ENCODE assay signal across 11 mouse cellular contexts in genomic region chr5:130272344-130272743, GRCm38 (mm10). TPM values are rescaled to one million over a fixed set of nuclear protein-coding genes. Genes with fewer than 3 reads are reported as not detected.
DNase-seq lines count a peak whose midpoint lies in the region; ATAC-seq and TF ChIP-seq lines count a peak whose summit lies in the region.
"Had no signal": no experiment of that assay in that cellular context is flagged by ENCODE, and none has a peak within 500 bp of the region (broad histone marks: within the 10 kb centered on the region; RNA-seq: fewer than 3 reads in every experiment).

No protein-coding gene starts in this region.

- ATAC-seq in cerebellum, adult (ENCODE audit: insufficient number of reproducible peaks, low FRiP score, low TSS enrichment): no peak
- no peak for ATAC-seq in liver, embryonic 11.5 days (replicated peaks; ENCODE audit: low FRiP score)

- in situ Hi-C loops in CH12.LX (cut with MboI; ENCODE audit: low pct_ligation_motif_present, low pct_unique_long_range_greater_than_20kb, low sequenced_read_pairs): no loop called here

- no peaks in the 10 kb centered on the region for H3K9me3 ChIP-seq in liver, embryonic 11.5 days (ENCODE audit: control insufficient read depth, low read length)
- no peaks in the 10 kb centered on the region for H3K9me3 ChIP-seq in CH12.LX (replicated peaks; ENCODE audit: low read length)
- H3K9me3 ChIP-seq: embryonic facial prominence, embryonic 15.5 days; limb, embryonic 13.5 days had no signal

- no peak for DNase-seq in cerebellum, adult 2 months
- DNase-seq in liver, adult 2 months (ENCODE audit: extremely low read depth, low read depth, low spot score): no peak
- DNase-seq in liver, embryonic 11.5 days (ENCODE audit: low spot score): no peak
- no peak for DNase-seq in CH12.LX (ENCODE audit: extremely low read depth)
- no peak for DNase-seq in urinary bladder, postnatal 25 days (ENCODE audit: low spot score)
- no peak for DNase-seq in testis, postnatal 14 days (ENCODE audit: low spot score)
- DNase-seq: layer of hippocampus, postnatal 36 days had no signal

- no peaks in the 10 kb centered on the region for H3K27me3 ChIP-seq in cerebellum, adult 2 months (ENCODE audit: control insufficient read depth, insufficient read depth, low read length)
- no peaks in the 10 kb centered on the region for H3K27me3 ChIP-seq in liver, adult 2 months (ENCODE audit: control insufficient read depth, insufficient read depth, low read length)
- H3K27me3 ChIP-seq in liver, embryonic 11.5 days (replicated peaks; ENCODE audit: control insufficient read depth, insufficient read depth, low read length): no peaks in the 10 kb centered on the region
- H3K27me3 ChIP-seq in CH12.LX (replicated peaks): no peaks in the 10 kb centered on the region
- H3K27me3 ChIP-seq: embryonic facial prominence, embryonic 15.5 days; limb, embryonic 13.5 days had no signal

- H3K4me2 ChIP-seq in liver, embryonic 11.5 days: no peak overlapping the region
- no peak overlapping the region for H3K4me2 ChIP-seq in CH12.LX (ENCODE audit: insufficient read depth, low read depth, poor library complexity, severe bottlenecking)
- H3K4me2 ChIP-seq: embryonic facial prominence, embryonic 15.5 days; limb, embryonic 13.5 days had no signal

- no peaks in the 10 kb centered on the region; the same call in 1 of the 2 replicates for H3K4me1 ChIP-seq in cerebellum, adult 2 months (ENCODE audit: control insufficient read depth, insufficient read depth, low read length)
- H3K4me1 ChIP-seq in liver, adult 2 months (ENCODE audit: control insufficient read depth, insufficient read depth, low read length): no peaks in the 10 kb centered on the region
- H3K4me1 ChIP-seq in liver, embryonic 11.5 days (replicated peaks; ENCODE audit: control insufficient read depth, insufficient read depth, low read length): no peaks in the 10 kb centered on the region
- no peaks in the 10 kb centered on the region for H3K4me1 ChIP-seq in CH12.LX (ENCODE audit: control insufficient read depth in 1 of 2, insufficient read depth in 2 of 2)
- no peaks in the 10 kb centered on the region for H3K4me1 ChIP-seq in cortical plate, adult 2 months (ENCODE audit: control insufficient read depth, insufficient read depth, low read length)
- H3K4me1 ChIP-seq: embryonic facial prominence, embryonic 15.5 days; limb, embryonic 13.5 days had no signal

- peak; percentile 5 for TF ChIP-seq RAD21 in CH12.LX (IDR thresholded peaks at IDR 0.05; ENCODE audit: low read depth, low read length)

- dilution Hi-C loops in CH12.LX (cut with MboI; ENCODE audit: extremely low pct_ligation_motif_present, extremely low pct_unique_long_range_greater_than_20kb, low sequenced_read_pairs): no loop called here

- no peak overlapping the region for H3K4me3 ChIP-seq in cerebellum, adult 2 months (replicated peaks; ENCODE audit: insufficient read depth, low read depth, low read length)
- no peak overlapping the region for H3K4me3 ChIP-seq in liver, adult 2 months (ENCODE audit: insufficient read depth, low read depth, low read length)
- no peak overlapping the region for H3K4me3 ChIP-seq in liver, embryonic 11.5 days (ENCODE audit: low read depth, low read length)
- H3K4me3 ChIP-seq in CH12.LX (replicated peaks in 1 of 3; ENCODE audit: low read depth in 2 of 3, low read length in 2 of 3, poor library complexity in 1 of 3): no peak overlapping the region
- no peak overlapping the region for H3K4me3 ChIP-seq in cortical plate, adult 2 months (ENCODE audit: insufficient read depth, low read length)
- H3K4me3 ChIP-seq: embryonic facial prominence, embryonic 15.5 days; limb, embryonic 13.5 days had no signal

- TF ChIP-seq CTCF in cerebellum, adult 2 months (IDR thresholded peaks at IDR 0.05; ENCODE audit: borderline replicate concordance, insufficient read depth, low read depth, low read length): peak; percentile 41; the same call in 1 of the 2 replicates
- TF ChIP-seq CTCF in liver, adult 2 months (IDR thresholded peaks at IDR 0.05; ENCODE audit: low read depth, low read length): peak; percentile 46; the same call in 1 of the 2 replicates
- TF ChIP-seq CTCF in CH12.LX (conservative IDR thresholded peaks at IDR 0.05 in 1 of 2, IDR thresholded peaks at IDR 0.05 in 1 of 2; ENCODE audit: low read depth in 2 of 2, low read length in 2 of 2): peak; percentile 17 to 39; a peak in 3 of 4 replicates
- TF ChIP-seq CTCF in cortical plate, adult 2 months (IDR thresholded peaks at IDR 0.05; ENCODE audit: extremely low read depth, insufficient read depth, low read length): peak; percentile 40

- H3K36me3 ChIP-seq in liver, adult 2 months (ENCODE audit: control insufficient read depth, insufficient read depth, low read length): peaks cover 12% of the 10 kb centered on the region
- H3K36me3 ChIP-seq in liver, embryonic 11.5 days (ENCODE audit: control insufficient read depth, insufficient read depth, low read length): peaks cover 34% of the 10 kb centered on the region
- H3K36me3 ChIP-seq in CH12.LX (replicated peaks in 1 of 2; ENCODE audit: control insufficient read depth in 1 of 2, insufficient read depth in 1 of 2, low read length in 1 of 2): peaks cover 68 to 92% of the 10 kb centered on the region in 2 experiments

- H3K9ac ChIP-seq in liver, adult 2 months (ENCODE audit: low read depth, low read length): no peak overlapping the region
- H3K9ac ChIP-seq in liver, embryonic 11.5 days (ENCODE audit: low read depth, low read length): no peak overlapping the region
- H3K9ac ChIP-seq in CH12.LX (ENCODE audit: insufficient read depth, low read depth): no peak overlapping the region
- H3K9ac ChIP-seq: embryonic facial prominence, embryonic 15.5 days; limb, embryonic 13.5 days had no signal

- WGBS in cerebellum, adult 2 months: 97% methylated on average over 1 of the region's 1 CpGs
- 100% methylated on average over 1 of the region's 1 CpGs for WGBS in liver, adult 2 months
- WGBS in liver, embryonic 11.5 days: 93% methylated on average over 1 of the region's 1 CpGs

- no peaks in the 10 kb centered on the region for H3K79me2 ChIP-seq in liver, adult 2 months (ENCODE audit: control insufficient read depth, insufficient read depth, low read length)
- no peaks in the 10 kb centered on the region for H3K79me2 ChIP-seq in CH12.LX (replicated peaks; ENCODE audit: control insufficient read depth, extremely low read depth, insufficient read depth, poor library complexity, severe bottlenecking)

- no peak overlapping the region for H3K27ac ChIP-seq in cerebellum, adult 2 months (ENCODE audit: insufficient read depth, low read length)
- no peak overlapping the region for H3K27ac ChIP-seq in liver, adult 2 months (replicated peaks; ENCODE audit: insufficient read depth, low read depth, low read length)
- H3K27ac ChIP-seq in liver, embryonic 11.5 days (ENCODE audit: low read depth, low read length): no peak overlapping the region
- H3K27ac ChIP-seq in CH12.LX (ENCODE audit: insufficient read depth, low read depth): no peak overlapping the region
- H3K27ac ChIP-seq in cortical plate, adult 2 months (ENCODE audit: insufficient read depth, low read length): no peak overlapping the region
- H3K27ac ChIP-seq: embryonic facial prominence, embryonic 15.5 days; limb, embryonic 13.5 days had no signal

- no peak for TF ChIP-seq EP300 in CH12.LX (IDR thresholded peaks at IDR 0.05; ENCODE audit: low read length)

- no peak for TF ChIP-seq POLR2A in cerebellum, adult 2 months (IDR thresholded peaks at IDR 0.05; ENCODE audit: borderline replicate concordance, insufficient read depth, low read length)
- TF ChIP-seq POLR2A in liver, adult 2 months (IDR thresholded peaks at IDR 0.05; ENCODE audit: extremely low read depth, insufficient read depth, low read length): no peak
- no peak for TF ChIP-seq POLR2A in CH12.LX (IDR thresholded peaks at IDR 0.05; ENCODE audit: low read depth, low read length)
- TF ChIP-seq POLR2A in cortical plate, adult 2 months (IDR thresholded peaks at IDR 0.05; ENCODE audit: extremely low read depth, insufficient read depth, low read length): no peak

TF ChIP-seq in CH12.LX, 34 proteins besides CTCF, POLR2A, EP300 and RAD21 (continues in another document):
- TF ChIP-seq ZNF384 (IDR thresholded peaks at IDR 0.05; ENCODE audit: low read depth, low read length) (no peak), PAX5 (IDR thresholded peaks at IDR 0.05; ENCODE audit: low read length) (no peak), MYC (IDR thresholded peaks at IDR 0.05; ENCODE audit: low read depth, low read length) (no peak), UBTF (IDR thresholded peaks at IDR 0.05; ENCODE audit: low read depth, low read length) (no peak), ZMIZ1 (IDR thresholded peaks at IDR 0.05; ENCODE audit: low read depth, low read length) (no peak), MAZ (IDR thresholded peaks at IDR 0.05; ENCODE audit: low read depth, low read length) (no peak), ZKSCAN1 (IDR thresholded peaks at IDR 0.05; ENCODE audit: borderline replicate concordance, low read depth, low read length) (no peak), MXI1 (IDR thresholded peaks at IDR 0.05; ENCODE audit: low read depth, low read length) (no peak)

RNA-seq across cellular contexts. Expression of gene Tyw1, which starts 16.9 kb away (rescaled TPM):
- 17.8 and 17.9 TPM in 2 replicates for polyA plus RNA-seq in cerebellum, adult 2 months (2012; rRNA removed)
- 12.8 and 13.3 TPM in 2 replicates for total RNA-seq in liver, adult 2 months (2014; rRNA removed)
- polyA plus RNA-seq in liver, adult 2 months (2012; rRNA removed): 6.8 and 8.0 TPM in 2 replicates
- 28.5 and 32.2 TPM in 2 replicates for polyA plus RNA-seq in liver, embryonic 11.5 days (2014; fragmentation: Nextera tagmentation; extraction: Ambion mirVana)
- total RNA-seq in CH12.LX (2012; rRNA removed) (45.5 and 46.5 TPM in 2 replicates), CH12.LX (2014; rRNA removed) (34.7 and 35.1 TPM in 2 replicates)
- polyA plus RNA-seq in CH12.LX (2012; ENCODE audit: insufficient read length, low read depth): 34.0 and 37.1 TPM in 2 replicates
- polyA plus RNA-seq in cortical plate, adult 2 months (2012; rRNA removed): 14.5 and 14.6 TPM in 2 replicates

RNA-seq across cellular contexts. Expression of gene Sbds, which starts 17.0 kb away (rescaled TPM):
- 92.5 and 95.5 TPM in 2 replicates for polyA plus RNA-seq in cerebellum, adult 2 months (2012; rRNA removed)
- 36.9 and 42.5 TPM in 2 replicates for total RNA-seq in liver, adult 2 months (2014; rRNA removed)
- 25.9 and 29.4 TPM in 2 replicates for polyA plus RNA-seq in liver, adult 2 months (2012; rRNA removed)
- 80.5 and 83.7 TPM in 2 replicates for polyA plus RNA-seq in liver, embryonic 11.5 days (2014; fragmentation: Nextera tagmentation; extraction: Ambion mirVana)
- total RNA-seq in CH12.LX (2012; rRNA removed): 37.0 and 48.7 TPM in 2 replicates
- total RNA-seq in CH12.LX (2014; rRNA removed): 43.9 and 44.0 TPM in 2 replicates
- polyA plus RNA-seq in CH12.LX (2012; ENCODE audit: insufficient read length, low read depth): 81.2 and 93.2 TPM in 2 replicates
- polyA plus RNA-seq in cortical plate, adult 2 months (2012; rRNA removed): 94.9 and 101 TPM in 2 replicates

RNA-seq across cellular contexts. Expression of gene Tmem248, which starts 55.5 kb away (rescaled TPM):
- polyA plus RNA-seq in cerebellum, adult 2 months (2012; rRNA removed): 35.5 and 38.1 TPM in 2 replicates
- total RNA-seq in liver, adult 2 months (2014; rRNA removed): 19.8 and 26.6 TPM in 2 replicates
- polyA plus RNA-seq in liver, adult 2 months (2012; rRNA removed): 28.9 and 34.3 TPM in 2 replicates
- 43.3 and 49.0 TPM in 2 replicates for polyA plus RNA-seq in liver, embryonic 11.5 days (2014; fragmentation: Nextera tagmentation; extraction: Ambion mirVana)
- 82.9 and 100 TPM in 2 replicates for total RNA-seq in CH12.LX (2012; rRNA removed)
- total RNA-seq in CH12.LX (2014; rRNA removed): 72.1 and 77.6 TPM in 2 replicates
- 80.9 and 87.7 TPM in 2 replicates for polyA plus RNA-seq in CH12.LX (2012; ENCODE audit: insufficient read length, low read depth)
- polyA plus RNA-seq in cortical plate, adult 2 months (2012; rRNA removed): 31.4 and 32.0 TPM in 2 replicates
